Mouse (Mus musculus) small intestine, adult 2 months (tissue): Measurements from ENCODE around the gene Ror1. TPM values are rescaled to one million over a fixed set of nuclear protein-coding genes. Genes with fewer than 3 reads are reported as not detected.

Source experiments
- H3K27ac ChIP-seq: fragments of 200-500 bp; 2 replicates; pipeline ENCODE4 v1.5.1; 2012; ENCODE audit warnings: low read depth, low read length, control low read depth, inconsistent platforms; ENCODE audit not compliant: insufficient read depth
- H3K27me3 ChIP-seq: fragments of 200-500 bp; 2 replicates; pipeline ENCODE4 v1.6.1; 2012; ENCODE audit warnings: mild to moderate bottlenecking, moderate library complexity, low read length, inconsistent platforms; ENCODE audit not compliant: control insufficient read depth, insufficient read depth
- H3K36me3 ChIP-seq: fragments of 200-500 bp; 2 replicates; pipeline ENCODE4 v1.6.1; 2012; ENCODE audit warnings: mild to moderate bottlenecking, low read length, control low read depth, inconsistent platforms; ENCODE audit not compliant: control insufficient read depth, insufficient read depth
- H3K4me1 ChIP-seq: fragments of 200-500 bp; 2 replicates; pipeline ENCODE4 v1.6.1; 2012; ENCODE audit warnings: low read length, inconsistent platforms, mixed read lengths; ENCODE audit not compliant: control insufficient read depth, insufficient read depth, insufficient read length
- H3K4me3 ChIP-seq: fragments of 200-500 bp; 2 replicates; pipeline ENCODE4 v1.5.1; 2012; ENCODE audit warnings: low read depth, mild to moderate bottlenecking, control low read depth, inconsistent platforms, low read length, moderate library complexity
- CTCF ChIP-seq: fragments of 200-500 bp; IDR thresholded peaks from 2 replicates; pipeline ENCODE4 v1.5.1; 2012; ENCODE audit warnings: low read depth, mild to moderate bottlenecking, control low read depth, inconsistent platforms, low read length, moderate library complexity, mixed read lengths; ENCODE audit not compliant: insufficient replicate concordance, insufficient read length; ENCODE audit errors: extremely low read depth
- POLR2A ChIP-seq: fragments of 200-500 bp; IDR thresholded peaks from 2 replicates; pipeline ENCODE4 v1.6.1; 2012; ENCODE audit warnings: low read depth, mild to moderate bottlenecking, control low read depth, inconsistent platforms, low read length, moderate library complexity
- WGBS: fragments of 180-500 bp; shearing (Covaris S2); methylation state at CpG from one replicate; pipeline ENCODE4 v1.1.7; 2018; 5-methylcytosine and 5-hydroxymethylcytosine counted together
- polyA plus RNA-seq: library from polyadenylated mRNA; depleted of rRNA; stranded (reverse); fragments of >200 nt; gene quantifications from 2 replicates; pipeline ENCODE4 v1.2.3, GENCODE M21; 2012

Gene Ror1
- polyA plus RNA-seq, 1 experiment = 0.43 TPM

DNA sequence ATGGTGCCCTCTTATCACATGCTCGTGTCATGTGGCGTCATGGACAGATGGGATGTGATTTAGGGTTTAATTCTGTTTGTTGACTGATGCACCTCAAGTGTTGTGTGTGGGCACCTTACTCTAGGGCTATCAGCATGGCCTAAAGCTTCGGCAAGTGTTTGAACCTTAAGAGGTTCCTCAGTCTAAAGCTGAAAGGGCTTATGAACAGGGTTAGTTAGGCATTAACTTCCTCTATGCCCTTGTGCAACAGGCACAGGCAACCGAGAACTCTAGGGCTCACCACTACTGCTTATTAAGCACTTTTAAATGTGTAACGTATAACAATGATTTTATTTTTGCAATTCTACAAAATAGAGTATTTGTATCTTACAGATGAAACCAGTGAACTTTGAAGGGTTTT, 162.9 kb downstream of the Ror1 start:
- Histone ChIP-seq H3K4me1 (no peaks in the 10 kb centered on the region), H3K36me3 (no peaks in the 10 kb centered on the region), H3K4me3 (no peak overlapping the region), H3K27ac (no peak overlapping the region), H3K27me3 (no peaks in the 10 kb centered on the region)
- WGBS = 53% methylated on average over 5 of the region's 5 CpGs
- TF ChIP-seq POLR2A = no peak
- no peak for TF ChIP-seq CTCF

- H3K27ac ChIP-seq = no peak overlapping the region
- no peaks in the 10 kb centered on the region for H3K4me1 ChIP-seq
- H3K4me3 ChIP-seq = no peak overlapping the region
- TF ChIP-seq CTCF (no peak), POLR2A (no peak)
- 98% methylated on average over 1 of the region's 1 CpGs for WGBS
- no peaks in the 10 kb centered on the region for H3K27me3 ChIP-seq
- no peaks in the 10 kb centered on the region for H3K36me3 ChIP-seq
Measured at GRCm38 (mm10) chr4:100263917-100264316, 168.3 kb downstream of the Ror1 start.

DNA sequence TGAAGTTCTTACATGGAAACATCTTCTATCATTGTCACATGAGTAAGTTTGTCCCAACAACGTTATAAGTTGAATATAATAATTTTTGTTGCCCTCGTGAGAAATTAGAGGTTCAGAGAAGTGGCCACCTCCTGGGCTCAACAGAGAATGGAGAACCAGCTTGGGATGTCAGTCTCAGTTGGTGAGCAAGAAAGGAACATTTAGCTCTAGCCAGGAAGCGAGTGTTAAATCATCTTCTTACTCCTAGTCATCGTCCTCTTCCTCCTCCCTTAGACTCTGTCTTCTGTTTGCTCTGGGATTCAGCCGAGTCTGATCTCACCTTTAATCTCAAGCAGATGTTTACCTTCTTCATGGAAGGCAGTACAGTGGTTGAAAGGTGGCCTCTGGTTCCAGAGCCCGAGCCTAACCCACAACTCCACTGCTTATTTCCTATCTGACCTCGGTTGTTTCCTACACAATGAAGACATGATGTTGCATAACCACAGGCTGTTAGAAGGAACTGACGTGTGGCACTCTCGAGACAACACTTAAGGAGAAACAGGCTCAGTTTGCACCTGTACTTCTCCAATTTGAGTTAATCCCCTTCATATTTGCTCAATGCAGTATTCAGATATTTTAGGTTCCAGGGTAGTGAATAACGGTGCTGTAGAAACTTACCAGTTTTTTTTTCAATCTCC, 175.6 kb downstream of the Ror1 start:
- Histone ChIP-seq H3K4me1 (no peaks in the 10 kb centered on the region), H3K27me3 (no peaks in the 10 kb centered on the region), H3K4me3 (no peak overlapping the region), H3K27ac (no peak overlapping the region), H3K36me3 (no peaks in the 10 kb centered on the region)
- WGBS = 33% methylated on average over 10 of the region's 10 CpGs
- TF ChIP-seq POLR2A = no peak
- no peak for TF ChIP-seq CTCF

- no peak overlapping the region for H3K27ac ChIP-seq
- 41% methylated on average over 6 of the region's 6 CpGs for WGBS
- TF ChIP-seq POLR2A (no peak), CTCF (no peak)
- H3K36me3 ChIP-seq = no peaks in the 10 kb centered on the region
- H3K27me3 ChIP-seq = no peaks in the 10 kb centered on the region
- H3K4me1 ChIP-seq = no peaks in the 10 kb centered on the region
- H3K4me3 ChIP-seq = no peak overlapping the region
Measured at GRCm38 (mm10) chr4:100271736-100272127, 176.1 kb downstream of the Ror1 start.

DNA sequence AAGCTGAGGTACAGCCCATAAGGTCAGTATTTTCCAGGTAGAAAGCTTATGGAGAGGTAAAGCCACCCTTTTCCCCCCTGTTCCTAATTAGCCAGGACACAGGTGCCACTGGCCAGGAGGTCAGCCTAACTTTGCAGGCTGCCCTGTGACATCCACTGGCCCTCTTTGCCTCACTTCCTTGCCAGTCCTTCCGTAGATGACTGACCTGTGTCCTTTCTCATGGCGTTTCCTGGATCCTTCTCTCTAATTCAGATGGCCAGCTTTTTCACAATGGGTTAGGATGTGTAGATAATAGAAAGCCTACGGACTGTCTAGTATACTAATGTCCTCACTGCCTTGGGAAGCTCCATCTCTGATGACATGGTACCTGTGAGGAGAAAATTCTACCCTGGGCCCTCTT, 177.8 kb downstream of the Ror1 start:
- Histone ChIP-seq H3K27me3 (no peaks in the 10 kb centered on the region), H3K4me3 (no peak overlapping the region), H3K36me3 (no peaks in the 10 kb centered on the region), H3K27ac (no peak overlapping the region), H3K4me1 (no peaks in the 10 kb centered on the region)
- TF ChIP-seq POLR2A = no peak
- no peak for TF ChIP-seq CTCF
- WGBS = 83% methylated on average over 3 of the region's 3 CpGs

DNA sequence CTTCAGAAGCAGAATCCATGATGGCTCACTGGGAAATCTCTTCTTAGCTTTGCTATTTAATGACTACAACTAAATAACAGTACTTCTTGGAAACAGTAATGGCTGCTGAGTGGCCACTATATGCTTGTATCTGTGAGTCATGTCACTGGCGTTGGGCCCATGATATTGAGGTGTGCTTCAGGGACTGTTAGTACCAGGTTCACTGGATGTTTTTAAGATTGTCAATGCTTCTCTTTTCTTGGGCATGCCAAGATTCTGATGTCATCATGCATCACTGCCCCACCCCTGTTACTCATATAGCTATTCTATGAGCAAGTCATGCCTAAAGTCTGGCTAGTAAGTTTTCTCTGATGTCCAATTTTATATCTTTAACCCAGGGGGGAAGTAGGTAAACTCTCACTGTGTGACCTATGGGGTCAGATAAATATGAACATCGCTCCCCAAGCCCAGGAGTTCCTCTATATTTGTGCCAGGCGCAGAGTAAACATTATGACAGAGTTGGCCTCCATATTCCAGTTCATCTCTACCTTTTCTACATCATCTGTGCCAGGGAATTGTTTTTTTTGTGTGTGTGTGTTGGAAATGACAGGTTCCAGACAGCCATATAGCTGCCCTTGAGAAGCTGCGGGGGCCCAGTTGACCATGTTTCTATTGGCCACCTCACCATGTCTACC, 178.4 kb downstream of the Ror1 start:
- WGBS = 90% methylated on average over 4 of the region's 4 CpGs
- no peak overlapping the region for H3K4me3 ChIP-seq
- no peak overlapping the region for H3K27ac ChIP-seq
- TF ChIP-seq POLR2A = no peak
- TF ChIP-seq CTCF = no peak
- no peaks in the 10 kb centered on the region for H3K27me3 ChIP-seq
- no peaks in the 10 kb centered on the region for H3K4me1 ChIP-seq
- no peaks in the 10 kb centered on the region for H3K36me3 ChIP-seq

- TF ChIP-seq CTCF = no peak
- no peak for TF ChIP-seq POLR2A
- Histone ChIP-seq H3K4me1 (no peaks in the 10 kb centered on the region), H3K27me3 (no peaks in the 10 kb centered on the region), H3K27ac (no peak overlapping the region), H3K4me3 (no peak overlapping the region), H3K36me3 (no peaks in the 10 kb centered on the region)
- 77% methylated on average over 7 of the region's 7 CpGs for WGBS
Measured at GRCm38 (mm10) chr4:100276482-100276881, 180.9 kb downstream of the Ror1 start.

DNA sequence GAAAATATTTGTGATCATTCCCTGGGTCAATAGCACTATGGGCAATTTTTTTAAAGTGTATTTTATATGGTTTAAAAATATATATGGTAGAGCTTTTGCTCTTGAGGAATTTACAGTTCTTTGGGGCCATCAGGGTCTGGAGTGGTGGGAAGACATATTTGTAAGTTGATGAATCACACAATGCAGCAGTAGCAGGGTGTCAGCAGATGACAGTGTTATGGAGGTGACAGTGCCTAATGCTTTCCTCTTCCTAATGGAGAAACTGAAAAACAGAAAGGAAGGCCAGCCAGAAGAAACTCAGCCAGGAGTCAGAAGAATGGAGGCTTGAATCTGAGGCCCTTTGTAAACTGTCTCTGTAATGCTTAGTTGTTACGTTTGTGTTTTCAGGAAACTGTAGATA, 181.4 kb downstream of the Ror1 start:
- no peaks in the 10 kb centered on the region for H3K36me3 ChIP-seq
- H3K27ac ChIP-seq = no peak overlapping the region
- no peaks in the 10 kb centered on the region for H3K4me1 ChIP-seq
- no peaks in the 10 kb centered on the region for H3K27me3 ChIP-seq
- no peak overlapping the region for H3K4me3 ChIP-seq
- 70% methylated on average over 1 of the region's 1 CpGs for WGBS
- TF ChIP-seq POLR2A (no peak), CTCF (no peak)
